Mouse (Mus musculus): ENCODE results near the gene 1700029H14Rik. TPM values are rescaled to one million over a fixed set of nuclear protein-coding genes. Genes with fewer than 3 reads are reported as not detected.

1700029H14Rik gene
- polyA plus RNA-seq, 1 experiment: not detected

- no peaks in the 10 kb centered on the region for H3K79me2 ChIP-seq (ENCODE audit: control insufficient read depth, insufficient read depth)
- no peak overlapping the region for H3ac ChIP-seq (ENCODE audit: control insufficient read depth, insufficient read length)
- H3K36me3 ChIP-seq (ENCODE audit: control insufficient read depth, insufficient read depth): no peaks in the 10 kb centered on the region
- no peak overlapping the region for H3K4me3 ChIP-seq
- no peak overlapping the region for H3K4me2 ChIP-seq (ENCODE audit: low read depth)
- TF ChIP-seq MYOD1 (IDR thresholded peaks at IDR 0.05; ENCODE audit: control insufficient read depth in 1 of 3, insufficient read length in 2 of 3, low read depth in 2 of 3): no peak
- no peak for TF ChIP-seq CEBPB (IDR thresholded peaks at IDR 0.05; ENCODE audit: insufficient read depth, poor library complexity, severe bottlenecking)
- TF ChIP-seq TCF12 (IDR thresholded peaks at IDR 0.05; ENCODE audit: insufficient read depth, poor library complexity, severe bottlenecking): no peak
- no peak for TF ChIP-seq SRF (IDR thresholded peaks at IDR 0.05; ENCODE audit: control insufficient read depth, insufficient read length, low read depth)
- no peak for TF ChIP-seq MYOG (IDR thresholded peaks at IDR 0.05; ENCODE audit: control insufficient read depth in 1 of 3, insufficient read depth in 1 of 3, insufficient read length in 2 of 3, low read depth in 2 of 3)
- TF ChIP-seq REST (IDR thresholded peaks at IDR 0.05; ENCODE audit: insufficient read depth, insufficient read length): no peak
- no peak for TF ChIP-seq USF1 (IDR thresholded peaks at IDR 0.05; ENCODE audit: low read depth)
- TF ChIP-seq POLR2A (IDR thresholded peaks at IDR 0.05; ENCODE audit: insufficient read length, low read depth): no peak
- TF ChIP-seq TCF3 (IDR thresholded peaks at IDR 0.05; ENCODE audit: insufficient read length, low read depth): no peak
- TF ChIP-seq MAX (IDR thresholded peaks at IDR 0.05; ENCODE audit: low read depth): no peak
- TF ChIP-seq E2F4 (IDR thresholded peaks at IDR 0.05; ENCODE audit: insufficient read depth): no peak
- TF ChIP-seq POLR2AphosphoS2 (IDR thresholded peaks at IDR 0.05; ENCODE audit: insufficient read length, low read depth): no peak
- peaks cover 25% of the 10 kb centered on the region for H3K27me3 ChIP-seq (ENCODE audit: control insufficient read depth, insufficient read depth, insufficient read length)
These were observed 46.2 kb downstream of the 1700029H14Rik start for GRCm38 (mm10) chr8:13516011-13516442.

GRCm38 (mm10) chr8:13513556-13514370, 48.5 kb downstream of the 1700029H14Rik start:
- Histone ChIP-seq H3K4me2 (ENCODE audit: low read depth) (no peak overlapping the region), H3K79me2 (ENCODE audit: control insufficient read depth, insufficient read depth) (no peaks in the 10 kb centered on the region)

GRCm38 (mm10) chr8:13512677-13513076, 49.6 kb downstream of the 1700029H14Rik start:
- Histone ChIP-seq H3K27me3 (ENCODE audit: control insufficient read depth, insufficient read depth, insufficient read length) (peaks cover 16% of the 10 kb centered on the region), H3K4me2 (ENCODE audit: low read depth) (no peak overlapping the region), H3ac (ENCODE audit: control insufficient read depth, insufficient read length) (no peak overlapping the region), H3K79me2 (ENCODE audit: control insufficient read depth, insufficient read depth) (no peaks in the 10 kb centered on the region), H3K36me3 (ENCODE audit: control insufficient read depth, insufficient read depth) (no peaks in the 10 kb centered on the region), H3K4me3 (no peak overlapping the region)
- no peak for TF ChIP-seq MYOG (IDR thresholded peaks at IDR 0.05; ENCODE audit: control insufficient read depth in 1 of 3, insufficient read depth in 1 of 3, insufficient read length in 2 of 3, low read depth in 2 of 3)

More at GRCm38 (mm10) chr8:13513556-13514370, 48.5 kb downstream of the 1700029H14Rik start:
- TF ChIP-seq POLR2A (IDR thresholded peaks at IDR 0.05; ENCODE audit: insufficient read length, low read depth): no peak
- TF ChIP-seq MYOD1 (IDR thresholded peaks at IDR 0.05; ENCODE audit: control insufficient read depth in 1 of 3, insufficient read length in 2 of 3, low read depth in 2 of 3): no peak
- no peak for TF ChIP-seq TCF12 (IDR thresholded peaks at IDR 0.05; ENCODE audit: insufficient read depth, poor library complexity, severe bottlenecking)
- no peak for TF ChIP-seq USF1 (IDR thresholded peaks at IDR 0.05; ENCODE audit: low read depth)
- no peak for TF ChIP-seq SRF (IDR thresholded peaks at IDR 0.05; ENCODE audit: control insufficient read depth, insufficient read length, low read depth)
- no peak for TF ChIP-seq TCF3 (IDR thresholded peaks at IDR 0.05; ENCODE audit: insufficient read length, low read depth)
- TF ChIP-seq MYOG (IDR thresholded peaks at IDR 0.05; ENCODE audit: control insufficient read depth in 1 of 3, insufficient read depth in 1 of 3, insufficient read length in 2 of 3, low read depth in 2 of 3): no peak
- no peak for TF ChIP-seq CEBPB (IDR thresholded peaks at IDR 0.05; ENCODE audit: insufficient read depth, poor library complexity, severe bottlenecking)
- TF ChIP-seq REST (IDR thresholded peaks at IDR 0.05; ENCODE audit: insufficient read depth, insufficient read length): no peak
- no peak for TF ChIP-seq MAX (IDR thresholded peaks at IDR 0.05; ENCODE audit: low read depth)
- no peak for TF ChIP-seq E2F4 (IDR thresholded peaks at IDR 0.05; ENCODE audit: insufficient read depth)
- H3K4me3 ChIP-seq: no peak overlapping the region
- H3ac ChIP-seq (ENCODE audit: control insufficient read depth, insufficient read length): no peak overlapping the region
- H3K36me3 ChIP-seq (ENCODE audit: control insufficient read depth, insufficient read depth): no peaks in the 10 kb centered on the region
- H3K27me3 ChIP-seq (ENCODE audit: control insufficient read depth, insufficient read depth, insufficient read length): peaks cover 16% of the 10 kb centered on the region

- TF ChIP-seq CEBPB (IDR thresholded peaks at IDR 0.05; ENCODE audit: insufficient read depth, poor library complexity, severe bottlenecking) (no peak), SRF (IDR thresholded peaks at IDR 0.05; ENCODE audit: control insufficient read depth, insufficient read length, low read depth) (no peak), MYOG (IDR thresholded peaks at IDR 0.05; ENCODE audit: control insufficient read depth in 1 of 3, insufficient read depth in 1 of 3, insufficient read length in 2 of 3, low read depth in 2 of 3) (no peak), E2F4 (IDR thresholded peaks at IDR 0.05; ENCODE audit: insufficient read depth) (no peak), REST (IDR thresholded peaks at IDR 0.05; ENCODE audit: insufficient read depth, insufficient read length) (no peak), USF1 (IDR thresholded peaks at IDR 0.05; ENCODE audit: low read depth) (no peak), TCF12 (IDR thresholded peaks at IDR 0.05; ENCODE audit: insufficient read depth, poor library complexity, severe bottlenecking) (no peak), MYOD1 (IDR thresholded peaks at IDR 0.05; ENCODE audit: control insufficient read depth in 1 of 3, insufficient read length in 2 of 3, low read depth in 2 of 3) (no peak), POLR2A (IDR thresholded peaks at IDR 0.05; ENCODE audit: insufficient read length, low read depth) (no peak), POLR2AphosphoS2 (IDR thresholded peaks at IDR 0.05; ENCODE audit: insufficient read length, low read depth) (no peak), TCF3 (IDR thresholded peaks at IDR 0.05; ENCODE audit: insufficient read length, low read depth) (no peak), MAX (IDR thresholded peaks at IDR 0.05; ENCODE audit: low read depth) (no peak)
- Histone ChIP-seq H3K4me2 (ENCODE audit: low read depth) (no peak overlapping the region), H3K79me2 (ENCODE audit: control insufficient read depth, insufficient read depth) (no peaks in the 10 kb centered on the region), H3K4me3 (no peak overlapping the region), H3ac (ENCODE audit: control insufficient read depth, insufficient read length) (no peak overlapping the region), H3K27me3 (ENCODE audit: control insufficient read depth, insufficient read depth, insufficient read length) (peaks cover 11% of the 10 kb centered on the region), H3K36me3 (ENCODE audit: control insufficient read depth, insufficient read depth) (no peaks in the 10 kb centered on the region)
These were observed 50.2 kb downstream of the 1700029H14Rik start for GRCm38 (mm10) chr8:13512016-13512415.
